Mouse (Mus musculus): ENCODE measurements around the gene Gpsm2.

- TF ChIP-seq POLR2A (IDR thresholded peaks at IDR 0.05; ENCODE audit: insufficient read depth, low read depth, low read length) (no peak), CTCF (IDR thresholded peaks at IDR 0.05; ENCODE audit: insufficient read depth, low read depth, low read length) (no peak)
These were observed 775 bp downstream of the Gpsm2 start for GRCm38 (mm10) chr3:108721076-108721991.
